Mouse (Mus musculus): Measurements from ENCODE around the gene Phf10. TPM values are rescaled to one million over a fixed set of nuclear protein-coding genes. Genes with fewer than 3 reads are reported as not detected.
"Not testable (repeated sequence)": the region's sequence is repeated elsewhere in the genome, so short reads cannot be mapped to it uniquely, and the experiment has no call there.

Gene Phf10
- 100 to 1,000 TPM in 1 of 26 experiments, 10 to 100 TPM in 25; 15.2 to 158 (median 52.8) TPM for total RNA-seq (2018; cell fraction: chromatin; rRNA removed)
- total RNA-seq (2018; cell fraction: cytosol; rRNA removed) = 10 to 100 TPM; 21.6 to 41.7 (median 32.0) TPM
- 10 to 100 TPM; 16.9 to 74.9 (median 40.4) TPM for total RNA-seq (2018; cell fraction: nucleus; rRNA removed)
- polyA plus RNA-seq (2018) = 35.9 to 63.0 TPM (median 39.2 TPM) in 3 replicates

- Histone ChIP-seq H3K4me3 (ENCODE audit: inconsistent target) (peak within 1 kb of the TSS; percentile 48), H3K79me2 (ENCODE audit: inconsistent target) (peaks cover 46% of the 10 kb centered on the region)
- H3K27ac ChIP-seq; H3K36me3 ChIP-seq (ENCODE audit: inconsistent target): not testable (repeated sequence)
- 0% methylated on average over 19 of the region's 100 CpGs for whole genome bisulfite sequencing (ENCODE audit: missing documents)
These were observed at the start of gene Phf10 for GRCm38 (mm10) chr17:14960951-14961556. Gene Phf10 (minus strand): TSS chr17:14961273.

- WGBS (ENCODE audit: missing documents) = no CpG with 5 or more reads among the region's 60 CpGs
These were observed 48.8 kb upstream of the Phf10 start, which contains the start of gene Gm3435 for GRCm38 (mm10) chr17:15009706-15010413. Gene Gm3435 (plus strand): TSS chr17:15010176.

GRCm38 (mm10) chr17:15009088-15009487 lies 48.0 kb upstream of the Phf10 start:
- H3K4me3 ChIP-seq (ENCODE audit: inconsistent target); H3K79me2 ChIP-seq (ENCODE audit: inconsistent target); H3K36me3 ChIP-seq (ENCODE audit: inconsistent target); H3K27ac ChIP-seq: not testable (repeated sequence)
- WGBS (ENCODE audit: missing documents) = no CpG with 5 or more reads among the region's 3 CpGs

More at GRCm38 (mm10) chr17:15009706-15010413, 48.8 kb upstream of the Phf10 start, which contains the start of gene Gm3435:
- H3K79me2 ChIP-seq (ENCODE audit: inconsistent target); H3K4me3 ChIP-seq (ENCODE audit: inconsistent target); H3K27ac ChIP-seq; H3K36me3 ChIP-seq (ENCODE audit: inconsistent target): not testable (repeated sequence)

GRCm38 (mm10) chr17:15000047-15000446 lies 39.0 kb upstream of the Phf10 start:
- H3K79me2 ChIP-seq (ENCODE audit: inconsistent target); H3K36me3 ChIP-seq (ENCODE audit: inconsistent target); H3K27ac ChIP-seq; H3K4me3 ChIP-seq (ENCODE audit: inconsistent target): not testable (repeated sequence)
- WGBS (ENCODE audit: missing documents) = no CpG with 5 or more reads among the region's 4 CpGs

GRCm38 (mm10) chr17:14994140-14994539 lies 33.1 kb upstream of the Phf10 start:
- H3K36me3 ChIP-seq (ENCODE audit: inconsistent target); H3K4me3 ChIP-seq (ENCODE audit: inconsistent target); H3K27ac ChIP-seq; H3K79me2 ChIP-seq (ENCODE audit: inconsistent target): not testable (repeated sequence)
- no CpG with 5 or more reads among the region's 5 CpGs for WGBS (ENCODE audit: missing documents)

- not testable (repeated sequence) for H3K79me2 ChIP-seq (ENCODE audit: inconsistent target); H3K36me3 ChIP-seq (ENCODE audit: inconsistent target); H3K4me3 ChIP-seq (ENCODE audit: inconsistent target); H3K27ac ChIP-seq
- WGBS (ENCODE audit: missing documents) = no CpG with 5 or more reads among the region's 47 CpGs
These were observed 32.2 kb upstream of the Phf10 start for GRCm38 (mm10) chr17:14993139-14993832.

GRCm38 (mm10) chr17:14992522-14993138 lies 31.6 kb upstream of the Phf10 start:
- not testable (repeated sequence) for H3K4me3 ChIP-seq (ENCODE audit: inconsistent target); H3K27ac ChIP-seq; H3K79me2 ChIP-seq (ENCODE audit: inconsistent target); H3K36me3 ChIP-seq (ENCODE audit: inconsistent target)
- no CpG with 5 or more reads among the region's 98 CpGs for WGBS (ENCODE audit: missing documents)

- H3K79me2 ChIP-seq (ENCODE audit: inconsistent target); H3K4me3 ChIP-seq (ENCODE audit: inconsistent target); H3K36me3 ChIP-seq (ENCODE audit: inconsistent target): not testable (repeated sequence)
- no CpG with 5 or more reads among the region's 5 CpGs for WGBS (ENCODE audit: missing documents)
- H3K27ac ChIP-seq = 0 out of 2 replicates have a peak overlapping the region, but pooled peaks have one; percentile 39
These were observed 29.1 kb upstream of the Phf10 start for GRCm38 (mm10) chr17:14990116-14990702.

- H3K27ac ChIP-seq; H3K36me3 ChIP-seq (ENCODE audit: inconsistent target); H3K4me3 ChIP-seq (ENCODE audit: inconsistent target); H3K79me2 ChIP-seq (ENCODE audit: inconsistent target): not testable (repeated sequence)
- WGBS (ENCODE audit: missing documents) = no CpG with 5 or more reads among the region's 60 CpGs
These were observed 17.4 kb upstream of the Phf10 start, which contains the start of the genes 9030025P20Rik and Gm3417 for GRCm38 (mm10) chr17:14978362-14979038. Gene 9030025P20Rik (plus strand): TSS chr17:14978468. Gene Gm3417 (minus strand): TSS chr17:14978790.

GRCm38 (mm10) chr17:14977718-14978361 lies 16.8 kb upstream of the Phf10 start:
- WGBS (ENCODE audit: missing documents) = no CpG with 5 or more reads among the region's 7 CpGs

GRCm38 (mm10) chr17:14968373-14968913 lies 7.4 kb upstream of the Phf10 start:
- not testable (repeated sequence) for H3K27ac ChIP-seq; H3K4me3 ChIP-seq (ENCODE audit: inconsistent target); H3K36me3 ChIP-seq (ENCODE audit: inconsistent target); H3K79me2 ChIP-seq (ENCODE audit: inconsistent target)
- no CpG with 5 or more reads among the region's 6 CpGs for WGBS (ENCODE audit: missing documents)

More at GRCm38 (mm10) chr17:14977718-14978361, 16.8 kb upstream of the Phf10 start:
- not testable (repeated sequence) for H3K79me2 ChIP-seq (ENCODE audit: inconsistent target); H3K4me3 ChIP-seq (ENCODE audit: inconsistent target); H3K27ac ChIP-seq; H3K36me3 ChIP-seq (ENCODE audit: inconsistent target)

- H3K36me3 ChIP-seq (ENCODE audit: inconsistent target); H3K4me3 ChIP-seq (ENCODE audit: inconsistent target); H3K27ac ChIP-seq: not testable (repeated sequence)
- no CpG with 5 or more reads among the region's 44 CpGs for WGBS (ENCODE audit: missing documents)
- H3K79me2 ChIP-seq (ENCODE audit: inconsistent target) = peaks cover 40% of the 10 kb centered on the region
These were observed 583 bp upstream of the Phf10 start for GRCm38 (mm10) chr17:14961557-14962154.

GRCm38 (mm10) chr17:14960520-14960919 lies 553 bp downstream of the Phf10 start:
- H3K27ac ChIP-seq = no peak overlapping the region
- peaks cover 51% of the 10 kb centered on the region for H3K79me2 ChIP-seq (ENCODE audit: inconsistent target)
- H3K4me3 ChIP-seq (ENCODE audit: inconsistent target) = peak overlapping the region; percentile 48
- WGBS (ENCODE audit: missing documents) = 2% methylated on average over 6 of the region's 23 CpGs
- H3K36me3 ChIP-seq (ENCODE audit: inconsistent target) = no peaks in the 10 kb centered on the region

All from macrophage (primary cell).